Mouse (Mus musculus) hindbrain, embryonic 13.5 days (tissue): ENCODE data around the gene Eml2. TPM values are rescaled to one million over a fixed set of nuclear protein-coding genes. Genes with fewer than 3 reads are reported as not detected.

Source experiments
- ATAC-seq: fragments of 200-750 bp; cut with Nextera tagmentation; 2 replicates; pipeline ENCODE4 v1.8.0; 2017; ENCODE audit warnings: moderate TSS enrichment; ENCODE audit not compliant: low FRiP score
- H3K27ac ChIP-seq: fragments of 300-500 bp; sonication (generic); 2 replicates; pipeline ENCODE4 v1.5.1; 2015; ENCODE audit warnings: inconsistent platforms, mild to moderate bottlenecking, moderate library complexity
- H3K27me3 ChIP-seq: fragments of 300-500 bp; sonication (generic); 2 replicates; pipeline ENCODE4 v1.6.1; 2015; ENCODE audit warnings: mild to moderate bottlenecking, inconsistent platforms
- H3K36me3 ChIP-seq: fragments of 300-500 bp; sonication (generic); 2 replicates; pipeline ENCODE4 v1.6.1; 2015; ENCODE audit warnings: mild to moderate bottlenecking, inconsistent platforms
- H3K4me1 ChIP-seq: fragments of 300-500 bp; sonication (generic); replicated peaks from 2 replicates; pipeline ENCODE4 v1.6.1; 2015; ENCODE audit warnings: inconsistent platforms
- H3K4me2 ChIP-seq: fragments of 300-500 bp; sonication (generic); 2 replicates; pipeline ENCODE4 v1.6.1; 2015; ENCODE audit warnings: inconsistent platforms, mild to moderate bottlenecking, moderate library complexity
- H3K4me3 ChIP-seq: fragments of 300-500 bp; sonication (generic); 2 replicates; pipeline ENCODE4 v1.5.1; 2015; ENCODE audit warnings: mild to moderate bottlenecking, inconsistent platforms
- H3K9ac ChIP-seq: fragments of 300-500 bp; sonication (generic); 2 replicates; pipeline ENCODE4 v1.6.1; 2015; ENCODE audit warnings: mild to moderate bottlenecking, inconsistent platforms
- H3K9me3 ChIP-seq: fragments of 300-500 bp; sonication (generic); 2 replicates; pipeline ENCODE4 v1.6.1; 2016; ENCODE audit warnings: inconsistent platforms
- WGBS: fragments of 180-500 bp; shearing (Covaris S2); methylation state at CpG from one replicate; pipeline ENCODE4 v1.1.7; 2015; 5-methylcytosine and 5-hydroxymethylcytosine counted together
- polyA plus RNA-seq: library from polyadenylated mRNA; unstranded; fragments of >200 nt; fragmentation: Nextera tagmentation; extraction: Ambion mirVana; gene quantifications from 2 replicates; pipeline ENCODE4 v1.2.1, GENCODE M21; 2015

The Eml2 gene
- polyA plus RNA-seq, 1 experiment from 2014 or later: 8.2 TPM

- 0% methylated on average over 1 of the region's 1 CpGs for WGBS
- Histone ChIP-seq H3K9me3 (no peaks in the 10 kb centered on the region), H3K4me3 (no peak overlapping the region), H3K27ac (peak overlapping the region; percentile 70), H3K27me3 (no peaks in the 10 kb centered on the region), H3K4me1 (peaks cover 19% of the 10 kb centered on the region), H3K9ac (no peak overlapping the region), H3K4me2 (no peak overlapping the region), H3K36me3 (no peaks in the 10 kb centered on the region; the same call in 1 of the 2 replicates)
- peak; percentile 91 for ATAC-seq
Measured at GRCm38 (mm10) chr7:19239423-19239822, 63.2 kb downstream of the Eml2 start.

- Histone ChIP-seq H3K36me3 (peaks cover 4% of the 10 kb centered on the region), H3K9me3 (no peaks in the 10 kb centered on the region), H3K27me3 (no peaks in the 10 kb centered on the region), H3K27ac (peak overlapping the region; percentile 15; the same call in 1 of the 2 replicates), H3K4me1 (peaks cover 19% of the 10 kb centered on the region), H3K9ac (no peak overlapping the region), H3K4me3 (no peak overlapping the region), H3K4me2 (no peak overlapping the region)
- 48% methylated on average over 4 of the region's 4 CpGs for WGBS
- no peak for ATAC-seq
Measured at GRCm38 (mm10) chr7:19239986-19240385, 63.8 kb downstream of the Eml2 start.

DNA sequence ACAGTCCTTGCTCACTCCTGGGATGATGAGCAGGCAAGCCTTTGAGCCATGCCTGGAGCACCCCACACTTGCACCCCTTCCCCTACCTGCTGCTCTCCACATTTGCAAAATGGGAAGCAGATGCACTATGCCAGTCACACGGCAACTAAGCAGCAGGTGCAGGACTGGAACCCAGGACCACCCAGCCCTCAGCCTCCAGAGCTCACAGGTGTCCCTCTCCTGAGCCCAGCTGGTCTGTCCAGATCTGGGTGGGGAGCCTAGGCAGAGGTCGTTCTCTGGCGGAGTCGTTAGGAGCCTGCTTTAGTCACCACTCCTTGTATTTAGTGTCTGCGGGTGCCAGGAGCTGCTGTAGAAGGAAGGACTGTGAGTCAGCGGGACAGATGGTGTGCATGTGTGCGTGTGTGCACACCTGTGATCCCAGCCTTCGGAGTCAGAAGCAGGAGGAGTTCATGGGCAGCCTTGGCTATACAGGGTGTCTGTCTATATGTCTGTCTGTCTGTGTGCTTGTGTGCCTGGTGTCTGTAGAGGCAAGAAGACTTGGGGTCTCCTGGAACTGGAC lies 64.8 kb downstream of the Eml2 start:
- Histone ChIP-seq H3K9me3 (no peaks in the 10 kb centered on the region), H3K4me1 (peaks cover 19% of the 10 kb centered on the region), H3K36me3 (peaks cover 14% of the 10 kb centered on the region), H3K27me3 (no peaks in the 10 kb centered on the region), H3K27ac (no peak overlapping the region), H3K4me2 (no peak overlapping the region), H3K4me3 (no peak overlapping the region), H3K9ac (0 out of 2 replicates have a peak overlapping the region, but pooled peaks have one; percentile 29)
- ATAC-seq: no peak
- 95% methylated on average over 8 of the region's 8 CpGs for WGBS

DNA sequence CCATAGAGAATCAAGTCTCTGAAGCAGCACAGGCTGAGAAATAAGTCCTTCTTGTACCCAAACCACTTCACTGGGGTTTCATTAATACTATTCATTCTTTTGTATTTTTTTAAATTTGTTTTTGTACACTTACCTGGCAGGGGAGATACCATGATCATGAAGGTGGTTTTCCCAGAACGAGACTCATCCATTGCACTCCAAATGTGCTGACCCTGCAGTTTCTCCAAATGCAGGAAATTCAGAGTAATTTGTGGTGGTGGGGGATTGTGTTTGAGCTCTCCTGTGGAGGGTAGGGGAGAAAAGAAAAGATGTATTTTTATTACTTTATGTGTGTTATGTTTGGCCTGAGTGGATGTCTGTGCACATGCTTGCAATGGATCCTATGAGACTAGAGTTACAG lies 65.8 kb downstream of the Eml2 start:
- H3K4me3 ChIP-seq: no peak overlapping the region
- H3K36me3 ChIP-seq: peaks cover 23% of the 10 kb centered on the region
- peaks cover 13% of the 10 kb centered on the region for H3K4me1 ChIP-seq
- H3K27ac ChIP-seq: no peak overlapping the region
- no peak overlapping the region for H3K9ac ChIP-seq
- H3K4me2 ChIP-seq: no peak overlapping the region
- H3K9me3 ChIP-seq: no peaks in the 10 kb centered on the region
- 95% methylated on average over 1 of the region's 1 CpGs for WGBS
- H3K27me3 ChIP-seq: no peaks in the 10 kb centered on the region
- no peak for ATAC-seq

GRCm38 (mm10) chr7:19243858-19244257 lies 67.6 kb downstream of the Eml2 start:
- Histone ChIP-seq H3K4me1 (peaks cover 13% of the 10 kb centered on the region), H3K36me3 (peaks cover 32% of the 10 kb centered on the region), H3K27ac (peak overlapping the region; percentile 55; the same call in 1 of the 2 replicates), H3K4me2 (no peak overlapping the region), H3K27me3 (no peaks in the 10 kb centered on the region), H3K4me3 (no peak overlapping the region), H3K9me3 (no peaks in the 10 kb centered on the region), H3K9ac (no peak overlapping the region)
- WGBS: 64% methylated on average over 5 of the region's 5 CpGs
- ATAC-seq: no peak

- Histone ChIP-seq H3K4me3 (no peak overlapping the region), H3K4me1 (peaks cover 4% of the 10 kb centered on the region), H3K27ac (no peak overlapping the region), H3K4me2 (no peak overlapping the region), H3K36me3 (peaks cover 32% of the 10 kb centered on the region), H3K27me3 (no peaks in the 10 kb centered on the region), H3K9ac (no peak overlapping the region), H3K9me3 (no peaks in the 10 kb centered on the region)
- no peak for ATAC-seq
- 94% methylated on average over 3 of the region's 3 CpGs for WGBS
Measured at GRCm38 (mm10) chr7:19245083-19245482, 68.9 kb downstream of the Eml2 start.

- H3K27ac ChIP-seq: no peak overlapping the region
- no peaks in the 10 kb centered on the region for H3K27me3 ChIP-seq
- peaks cover 32% of the 10 kb centered on the region for H3K36me3 ChIP-seq
- no peak overlapping the region for H3K9ac ChIP-seq
- no peak for ATAC-seq
- no peak overlapping the region for H3K4me2 ChIP-seq
- no peaks in the 10 kb centered on the region for H3K9me3 ChIP-seq
- no peak overlapping the region for H3K4me3 ChIP-seq
- peaks cover 4% of the 10 kb centered on the region; the same call in 1 of the 2 replicates for H3K4me1 ChIP-seq
- 100% methylated on average over 1 of the region's 1 CpGs for WGBS
Measured at GRCm38 (mm10) chr7:19246855-19247254, 70.6 kb downstream of the Eml2 start.

GRCm38 (mm10) chr7:19247511-19247910 lies 71.3 kb downstream of the Eml2 start:
- no peak for ATAC-seq
- Histone ChIP-seq H3K9ac (no peak overlapping the region), H3K27ac (no peak overlapping the region), H3K9me3 (no peaks in the 10 kb centered on the region), H3K4me3 (no peak overlapping the region), H3K27me3 (no peaks in the 10 kb centered on the region), H3K4me1 (peaks cover 4% of the 10 kb centered on the region; the same call in 1 of the 2 replicates), H3K4me2 (no peak overlapping the region), H3K36me3 (peaks cover 32% of the 10 kb centered on the region)
- 97% methylated on average over 2 of the region's 2 CpGs for WGBS

DNA sequence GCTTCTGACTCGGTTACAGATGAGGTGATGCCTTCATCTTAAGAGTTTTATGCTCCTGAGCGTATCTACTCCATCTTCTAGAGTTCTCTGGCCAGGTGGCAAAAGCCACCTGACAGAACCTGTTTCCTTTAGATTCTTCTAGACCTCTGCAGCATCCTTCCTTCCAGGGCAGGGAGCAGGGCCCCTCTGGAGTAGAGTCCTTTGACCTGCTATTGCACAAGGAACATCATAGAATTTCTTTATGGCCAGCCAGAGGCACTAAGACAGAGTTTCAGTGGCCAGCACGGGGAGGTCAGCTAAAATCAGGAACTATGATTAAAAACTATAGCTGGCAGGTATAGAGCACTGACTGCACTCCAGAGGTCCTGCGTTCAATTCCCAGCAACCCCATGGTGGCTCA lies 75.9 kb downstream of the Eml2 start:
- Histone ChIP-seq H3K36me3 (peaks cover 29% of the 10 kb centered on the region), H3K4me3 (no peak overlapping the region), H3K27ac (no peak overlapping the region), H3K27me3 (no peaks in the 10 kb centered on the region), H3K4me2 (no peak overlapping the region), H3K9me3 (no peaks in the 10 kb centered on the region), H3K4me1 (no peaks in the 10 kb centered on the region), H3K9ac (no peak overlapping the region)
- 88% methylated on average over 4 of the region's 4 CpGs for WGBS
- no peak for ATAC-seq

DNA sequence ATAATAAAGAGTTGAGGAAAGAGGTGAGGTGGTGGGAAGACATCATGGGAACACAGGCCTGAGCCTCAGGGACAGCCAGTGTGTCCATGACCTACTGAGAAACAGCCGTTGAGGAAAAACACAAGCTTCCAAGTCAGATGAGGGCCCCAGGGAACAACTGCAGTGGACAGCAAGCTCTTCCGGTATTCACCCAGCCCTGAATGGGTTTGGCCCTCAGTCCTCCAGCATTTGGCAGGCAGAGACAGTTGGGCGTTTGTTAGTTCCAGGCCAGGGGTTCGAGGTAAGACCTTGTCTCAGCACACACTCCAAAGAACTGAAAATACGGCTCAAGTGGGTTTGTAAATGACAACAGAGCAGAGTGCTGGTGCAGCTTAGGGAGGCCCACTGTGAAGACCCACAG lies 77.2 kb downstream of the Eml2 start:
- H3K27me3 ChIP-seq: no peaks in the 10 kb centered on the region
- WGBS: 75% methylated on average over 5 of the region's 5 CpGs
- H3K36me3 ChIP-seq: peaks cover 33% of the 10 kb centered on the region
- H3K27ac ChIP-seq: no peak overlapping the region
- ATAC-seq: no peak
- no peak overlapping the region for H3K4me3 ChIP-seq
- no peak overlapping the region for H3K4me2 ChIP-seq
- H3K9ac ChIP-seq: no peak overlapping the region
- H3K4me1 ChIP-seq: no peaks in the 10 kb centered on the region
- H3K9me3 ChIP-seq: no peaks in the 10 kb centered on the region

GRCm38 (mm10) chr7:19255395-19255794 lies 79.2 kb downstream of the Eml2 start:
- peaks cover 52% of the 10 kb centered on the region for H3K36me3 ChIP-seq
- 87% methylated on average over 17 of the region's 17 CpGs for WGBS

More at GRCm38 (mm10) chr7:19255395-19255794, 79.2 kb downstream of the Eml2 start:
- Histone ChIP-seq H3K9me3 (no peaks in the 10 kb centered on the region), H3K4me3 (no peak overlapping the region), H3K27me3 (no peaks in the 10 kb centered on the region), H3K4me2 (no peak overlapping the region), H3K4me1 (no peaks in the 10 kb centered on the region), H3K9ac (no peak overlapping the region), H3K27ac (no peak overlapping the region)
- ATAC-seq: no peak
